Mouse (Mus musculus): Measurements from ENCODE around the gene Acsf3. TPM values are rescaled to one million over a fixed set of nuclear protein-coding genes. Genes with fewer than 3 reads are reported as not detected.

Acsf3 gene
- polyA plus RNA-seq (2016; fragmentation: Nextera tagmentation; extraction: Ambion mirVana), result 17.3 and 19.8 TPM in 2 replicates

- Histone ChIP-seq H3K27ac (peak within 1 kb of the TSS; percentile 89), H3K4me1 (peaks cover 17% of the 10 kb centered on the region), H3K36me3 (peaks cover 8% of the 10 kb centered on the region), H3K27me3 (ENCODE audit: insufficient read depth, poor library complexity, severe bottlenecking) (peaks cover 22% of the 10 kb centered on the region), H3K4me3 (peak within 1 kb of the TSS; percentile 76), H3K9me3 (no peaks in the 10 kb centered on the region)
- WGBS, result 1% methylated on average over 50 of the region's 50 CpGs
- DNase-seq (ENCODE audit: low spot score), result peak; percentile 79
Observed at GRCm38 (mm10) chr8:122775285-122776155, at the start of gene Acsf3. TSS of gene Acsf3 (plus strand) at chr8:122775486.

DNA sequence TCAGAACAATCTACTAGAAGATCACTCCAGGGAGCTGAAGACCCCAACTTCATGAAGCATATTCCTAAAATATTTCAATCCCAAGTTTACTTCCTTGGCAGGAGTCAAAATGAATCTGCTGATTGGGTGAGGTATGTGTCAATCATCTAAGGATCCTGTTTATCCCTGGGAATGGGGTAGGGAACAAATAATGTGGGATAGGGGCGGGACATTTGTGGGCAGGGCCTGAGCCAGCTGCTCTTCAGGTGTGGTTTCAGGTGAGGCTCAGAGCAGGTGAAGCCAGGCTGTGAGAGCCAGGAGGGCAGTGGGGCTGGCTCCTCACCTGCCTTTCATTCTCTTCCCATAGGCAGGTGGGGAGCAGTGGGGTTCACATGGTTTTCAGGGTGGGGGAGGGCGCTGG is 48.5 kb upstream of the Acsf3 start:
- 65% methylated on average over 2 of the region's 2 CpGs for WGBS
- no peak for DNase-seq (ENCODE audit: low spot score)
- Histone ChIP-seq H3K4me1 (peaks cover 23% of the 10 kb centered on the region), H3K27me3 (ENCODE audit: insufficient read depth, poor library complexity, severe bottlenecking) (peaks cover 44% of the 10 kb centered on the region), H3K27ac (no peak overlapping the region), H3K36me3 (no peaks in the 10 kb centered on the region), H3K9me3 (no peaks in the 10 kb centered on the region), H3K4me3 (no peak overlapping the region)

GRCm38 (mm10) chr8:122727412-122727811 is 47.9 kb upstream of the Acsf3 start:
- Histone ChIP-seq H3K27me3 (ENCODE audit: insufficient read depth, poor library complexity, severe bottlenecking) (peaks cover 45% of the 10 kb centered on the region), H3K36me3 (no peaks in the 10 kb centered on the region), H3K4me1 (peaks cover 19% of the 10 kb centered on the region), H3K4me3 (no peak overlapping the region), H3K9me3 (no peaks in the 10 kb centered on the region), H3K27ac (no peak overlapping the region)
- DNase-seq (ENCODE audit: low spot score), result no peak
- 62% methylated on average over 5 of the region's 5 CpGs for WGBS

DNA sequence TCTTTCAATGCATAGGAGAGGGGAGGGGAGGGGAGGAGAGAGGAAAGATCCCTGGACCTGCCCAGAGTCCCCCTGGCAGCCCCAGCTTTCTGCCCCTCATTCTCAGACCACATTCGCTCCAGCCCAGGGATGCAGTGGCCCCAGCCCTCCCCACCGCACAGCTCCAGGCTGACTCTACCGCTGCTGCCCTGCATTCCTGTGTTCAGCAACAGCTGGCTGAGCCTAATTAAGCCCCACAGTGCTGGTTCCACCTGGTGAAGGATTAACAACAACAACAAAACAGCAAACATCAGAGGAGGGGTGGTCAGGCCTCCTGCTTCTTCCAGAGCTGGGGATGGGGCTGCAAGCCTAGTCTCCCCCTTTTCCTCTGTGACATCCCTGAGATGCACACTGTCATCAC is 46.7 kb upstream of the Acsf3 start:
- Histone ChIP-seq H3K27me3 (ENCODE audit: insufficient read depth, poor library complexity, severe bottlenecking) (peaks cover 44% of the 10 kb centered on the region), H3K4me3 (no peak overlapping the region), H3K27ac (no peak overlapping the region), H3K9me3 (no peaks in the 10 kb centered on the region), H3K4me1 (peaks cover 11% of the 10 kb centered on the region), H3K36me3 (no peaks in the 10 kb centered on the region)
- 32% methylated on average over 3 of the region's 3 CpGs for WGBS
- no peak for DNase-seq (ENCODE audit: low spot score)

- no peaks in the 10 kb centered on the region for H3K9me3 ChIP-seq
Observed at GRCm38 (mm10) chr8:122735110-122735509, 40.2 kb upstream of the Acsf3 start.

GRCm38 (mm10) chr8:122735542-122736473 is 39.5 kb upstream of the Acsf3 start:
- Histone ChIP-seq H3K4me1 (peaks cover 49% of the 10 kb centered on the region), H3K27me3 (ENCODE audit: insufficient read depth, poor library complexity, severe bottlenecking) (peaks cover 53% of the 10 kb centered on the region), H3K27ac (peak overlapping the region; percentile 70), H3K4me3 (peak overlapping the region; percentile 33), H3K36me3 (no peaks in the 10 kb centered on the region), H3K9me3 (no peaks in the 10 kb centered on the region)
- WGBS, result 22% methylated on average over 19 of the region's 19 CpGs
- DNase-seq (ENCODE audit: low spot score), result peak; percentile 92

More at GRCm38 (mm10) chr8:122735110-122735509, 40.2 kb upstream of the Acsf3 start:
- no peak overlapping the region for H3K4me3 ChIP-seq
- H3K27ac ChIP-seq, result peak overlapping the region; percentile 70
- WGBS, result 67% methylated on average over 3 of the region's 3 CpGs
- DNase-seq (ENCODE audit: low spot score), result no peak
- H3K4me1 ChIP-seq, result peaks cover 49% of the 10 kb centered on the region
- no peaks in the 10 kb centered on the region for H3K36me3 ChIP-seq
- H3K27me3 ChIP-seq (ENCODE audit: insufficient read depth, poor library complexity, severe bottlenecking), result peaks cover 46% of the 10 kb centered on the region

DNA sequence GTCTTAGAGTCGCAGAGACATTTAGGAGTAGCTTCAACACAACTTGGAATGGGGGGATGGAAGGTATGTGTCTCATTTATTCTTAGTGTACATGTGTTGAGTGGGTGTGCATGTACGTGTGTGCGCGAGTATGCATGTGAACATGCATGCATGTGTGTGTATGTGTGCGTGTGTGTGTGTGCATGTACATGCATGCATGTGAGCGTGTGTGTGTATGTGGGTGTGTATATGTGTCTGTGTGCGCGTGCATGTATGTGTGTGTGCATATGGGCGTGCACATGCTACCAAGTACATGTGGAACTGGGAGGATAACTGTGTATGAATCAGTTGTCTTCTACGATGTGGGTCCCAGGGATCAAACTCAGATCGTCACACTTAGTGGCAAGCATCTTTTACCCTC is 38.7 kb upstream of the Acsf3 start:
- Histone ChIP-seq H3K4me1 (peaks cover 49% of the 10 kb centered on the region), H3K9me3 (no peaks in the 10 kb centered on the region), H3K27me3 (ENCODE audit: insufficient read depth, poor library complexity, severe bottlenecking) (peaks cover 61% of the 10 kb centered on the region), H3K36me3 (no peaks in the 10 kb centered on the region), H3K4me3 (peak overlapping the region; percentile 33), H3K27ac (no peak overlapping the region)
- no peak for DNase-seq (ENCODE audit: low spot score)
- 82% methylated on average over 11 of the region's 11 CpGs for WGBS

GRCm38 (mm10) chr8:122737071-122737470 is 38.2 kb upstream of the Acsf3 start:
- WGBS, result 37% methylated on average over 4 of the region's 4 CpGs
- DNase-seq (ENCODE audit: low spot score), result no peak

GRCm38 (mm10) chr8:122737886-122738285 is 37.4 kb upstream of the Acsf3 start:
- no peaks in the 10 kb centered on the region for H3K36me3 ChIP-seq
- no peak overlapping the region for H3K4me3 ChIP-seq
- H3K9me3 ChIP-seq, result no peaks in the 10 kb centered on the region
- peaks cover 49% of the 10 kb centered on the region for H3K4me1 ChIP-seq
- no peak overlapping the region for H3K27ac ChIP-seq
- H3K27me3 ChIP-seq (ENCODE audit: insufficient read depth, poor library complexity, severe bottlenecking), result peaks cover 66% of the 10 kb centered on the region
- 86% methylated on average over 6 of the region's 6 CpGs for whole genome bisulfite sequencing
- DNase-seq (ENCODE audit: low spot score), result no peak

More at GRCm38 (mm10) chr8:122737071-122737470, 38.2 kb upstream of the Acsf3 start:
- peaks cover 49% of the 10 kb centered on the region for H3K4me1 ChIP-seq
- H3K36me3 ChIP-seq, result no peaks in the 10 kb centered on the region
- peaks cover 63% of the 10 kb centered on the region for H3K27me3 ChIP-seq (ENCODE audit: insufficient read depth, poor library complexity, severe bottlenecking)
- H3K27ac ChIP-seq, result no peak overlapping the region
- H3K9me3 ChIP-seq, result no peaks in the 10 kb centered on the region
- 0 out of 2 replicates have a peak overlapping the region, but pooled peaks have one; percentile 33 for H3K4me3 ChIP-seq

DNA sequence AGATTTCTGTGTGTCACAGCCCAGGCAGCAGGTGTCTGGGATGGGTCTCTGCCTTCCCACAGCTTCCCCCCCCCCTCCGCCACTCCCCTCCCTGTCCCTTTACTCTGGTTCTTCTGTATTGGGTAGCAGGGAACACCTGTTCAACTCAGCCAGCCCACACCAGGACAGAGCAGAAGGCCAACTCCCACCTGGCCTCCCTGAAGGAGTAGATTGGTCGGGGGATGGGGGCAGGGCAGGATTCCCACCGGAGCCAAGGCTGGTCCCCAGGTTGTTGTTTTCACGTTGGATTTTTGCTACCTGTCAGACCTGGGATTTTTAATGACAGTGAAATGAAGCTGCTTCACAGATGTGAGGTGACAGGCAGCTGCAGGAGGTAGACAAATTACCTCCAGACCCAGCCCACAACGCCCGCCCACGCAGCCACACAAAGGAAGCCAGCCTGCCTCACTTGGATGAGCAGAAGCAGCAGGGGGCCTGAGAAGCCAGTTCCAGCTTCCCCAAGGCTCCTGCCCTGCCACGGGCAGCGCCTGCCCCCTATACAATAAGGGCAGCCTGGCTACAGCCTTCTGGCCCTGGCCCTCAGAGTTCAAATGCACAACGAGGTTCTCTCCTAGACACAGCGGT is 36.1 kb upstream of the Acsf3 start:
- peaks cover 49% of the 10 kb centered on the region for H3K4me1 ChIP-seq
- no peaks in the 10 kb centered on the region for H3K9me3 ChIP-seq
- no peak overlapping the region for H3K4me3 ChIP-seq
- H3K27me3 ChIP-seq (ENCODE audit: insufficient read depth, poor library complexity, severe bottlenecking), result peaks cover 66% of the 10 kb centered on the region
- 0 out of 2 replicates have a peak overlapping the region, but pooled peaks have one; percentile 31 for H3K27ac ChIP-seq
- DNase-seq (ENCODE audit: low spot score), result no peak
- 33% methylated on average over 11 of the region's 11 CpGs for WGBS
- no peaks in the 10 kb centered on the region for H3K36me3 ChIP-seq

GRCm38 (mm10) chr8:122742471-122742870 is 32.8 kb upstream of the Acsf3 start:
- Histone ChIP-seq H3K9me3 (no peaks in the 10 kb centered on the region), H3K27me3 (ENCODE audit: insufficient read depth, poor library complexity, severe bottlenecking) (peaks cover 96% of the 10 kb centered on the region), H3K4me1 (peaks cover 36% of the 10 kb centered on the region), H3K36me3 (no peaks in the 10 kb centered on the region), H3K4me3 (no peak overlapping the region), H3K27ac (no peak overlapping the region)
- DNase-seq (ENCODE audit: low spot score), result no peak
- 28% methylated on average over 19 of the region's 19 CpGs for WGBS

DNA sequence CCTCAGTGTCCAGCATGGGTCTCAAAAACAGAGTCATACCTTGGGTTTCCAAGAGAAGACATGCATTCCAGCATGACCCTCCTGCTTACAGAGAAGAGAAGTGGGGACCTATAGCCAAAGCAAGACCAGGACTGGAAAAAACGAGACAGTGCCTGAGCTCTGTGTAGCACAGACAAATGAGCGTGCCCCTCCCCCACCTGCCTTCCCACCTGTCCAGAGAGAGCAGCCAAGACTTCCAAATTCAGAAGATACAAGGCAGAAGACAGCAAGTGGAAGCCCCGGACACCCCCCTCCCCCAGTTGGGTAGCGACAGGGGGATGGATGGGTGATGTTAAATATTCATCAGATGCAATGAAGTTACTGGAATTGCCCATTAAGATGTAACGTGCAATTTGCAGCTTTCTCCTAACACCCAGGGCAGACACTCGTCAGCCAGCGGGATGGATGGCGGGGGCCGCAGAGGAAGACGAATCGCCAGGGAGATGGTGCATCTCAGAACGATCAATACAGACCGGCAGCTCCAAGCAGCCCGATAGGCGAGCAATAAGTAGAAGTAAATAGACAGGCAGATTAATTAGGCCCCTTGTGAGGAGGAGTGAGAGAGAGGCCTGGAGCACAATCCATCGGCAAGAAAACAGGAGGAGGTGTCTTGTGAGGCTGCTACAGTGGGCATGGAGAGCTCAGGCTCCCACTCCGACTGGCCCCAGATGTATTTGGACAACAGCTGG is 30.1 kb upstream of the Acsf3 start:
- Histone ChIP-seq H3K4me1 (peaks cover 18% of the 10 kb centered on the region), H3K27me3 (ENCODE audit: insufficient read depth, poor library complexity, severe bottlenecking) (peaks cover 98% of the 10 kb centered on the region), H3K4me3 (no peak overlapping the region), H3K9me3 (no peaks in the 10 kb centered on the region), H3K36me3 (no peaks in the 10 kb centered on the region), H3K27ac (no peak overlapping the region)
- 28% methylated on average over 17 of the region's 17 CpGs for WGBS
- DNase-seq (ENCODE audit: low spot score), result no peak
